Mouse (Mus musculus) neutrophil, adult 5-6 weeks (primary cell): ENCODE data around the gene Chst8. TPM values are rescaled to one million over a fixed set of nuclear protein-coding genes. Genes with fewer than 3 reads are reported as not detected.

Experiments used
- ATAC-seq: fragments of 151-379, 151-347 bp; 2 replicates; pipeline ENCODE4 v1.8.0; 2017; ENCODE audit warnings: mild to moderate bottlenecking, moderate TSS enrichment; ENCODE audit not compliant: insufficient number of reproducible peaks, poor library complexity, low FRiP score, severe bottlenecking; ENCODE audit errors: extremely low read depth
- total RNA-seq: library from RNA; stranded (forward); fragments of 200-1000 nt; gene quantifications from 2 replicates; pipeline ENCODE4 v1.2.3, GENCODE M21; 2017

The Chst8 gene
- total RNA-seq, 1 experiment from 2014 or later: not detected

DNA sequence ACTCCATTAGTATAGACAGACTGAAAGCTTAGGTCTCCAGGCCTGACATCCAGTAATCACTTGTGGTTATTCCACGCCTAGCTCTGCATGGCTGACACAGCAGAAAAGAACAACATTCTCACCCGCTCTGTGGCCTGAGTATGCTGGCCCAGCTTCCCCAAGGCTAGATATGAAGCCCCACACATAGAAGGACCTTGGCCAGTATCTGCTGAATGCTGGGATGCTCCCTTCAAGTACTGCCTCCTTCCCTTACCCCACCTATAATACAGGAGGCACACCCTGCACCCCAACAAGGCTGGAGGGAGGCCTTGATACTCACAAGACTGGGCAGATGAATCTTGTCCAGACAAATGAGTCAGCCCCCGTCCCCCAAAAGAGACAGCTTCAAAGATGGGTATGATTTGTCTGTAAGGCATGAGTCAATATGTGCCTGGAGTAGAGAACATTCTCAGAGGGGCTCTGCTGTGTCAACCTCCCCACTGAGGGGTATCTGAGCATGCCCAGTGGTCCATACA lies 6.8 kb downstream of the Chst8 start:
- no peak for ATAC-seq

DNA sequence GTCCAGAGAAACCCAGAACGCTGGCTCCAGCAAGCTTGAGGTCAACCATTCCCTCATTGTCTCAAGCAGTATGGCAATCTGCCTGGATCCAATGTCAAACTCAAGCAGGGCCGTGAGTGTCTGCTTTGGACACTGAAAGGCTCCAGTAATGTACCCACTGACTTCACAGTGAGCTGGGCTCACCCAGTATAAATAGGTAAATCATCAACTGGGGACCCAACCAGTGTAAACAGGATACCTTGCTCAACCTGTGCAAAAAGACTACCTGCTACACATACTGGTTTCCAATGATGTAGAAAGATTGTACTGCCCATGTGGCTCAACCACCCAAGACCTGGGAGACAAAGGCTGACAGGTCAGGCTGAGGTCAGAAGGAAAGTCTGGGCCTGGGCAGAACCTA lies 7.5 kb downstream of the Chst8 start:
- no peak for ATAC-seq

DNA sequence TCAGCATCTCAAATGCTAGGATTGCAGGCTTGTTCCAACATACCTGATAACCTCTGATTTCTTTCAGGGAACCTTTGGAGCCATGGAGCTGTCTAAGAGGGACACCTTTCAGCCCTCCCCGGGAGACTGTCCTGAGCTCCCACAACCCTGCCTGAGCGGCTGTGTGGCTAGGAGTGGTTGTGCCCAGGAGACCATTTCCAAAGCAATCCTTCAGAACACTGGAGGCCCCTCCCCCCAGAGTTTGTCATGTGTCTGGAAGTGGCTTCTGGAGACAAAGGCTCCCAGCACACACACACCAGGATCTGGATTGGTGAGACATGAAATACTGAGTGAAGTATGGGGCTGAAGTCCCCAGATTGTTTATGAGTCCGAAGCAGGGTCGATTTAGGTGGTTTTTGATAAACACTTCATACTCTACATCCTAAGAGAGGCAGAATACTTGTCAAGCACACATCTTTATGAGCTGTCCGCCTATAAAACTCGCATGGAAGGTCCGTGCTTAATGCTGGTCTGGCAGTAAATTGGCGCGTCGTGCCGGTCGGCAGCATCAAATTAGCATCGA lies 12.5 kb downstream of the Chst8 start:
- no peak for ATAC-seq

DNA sequence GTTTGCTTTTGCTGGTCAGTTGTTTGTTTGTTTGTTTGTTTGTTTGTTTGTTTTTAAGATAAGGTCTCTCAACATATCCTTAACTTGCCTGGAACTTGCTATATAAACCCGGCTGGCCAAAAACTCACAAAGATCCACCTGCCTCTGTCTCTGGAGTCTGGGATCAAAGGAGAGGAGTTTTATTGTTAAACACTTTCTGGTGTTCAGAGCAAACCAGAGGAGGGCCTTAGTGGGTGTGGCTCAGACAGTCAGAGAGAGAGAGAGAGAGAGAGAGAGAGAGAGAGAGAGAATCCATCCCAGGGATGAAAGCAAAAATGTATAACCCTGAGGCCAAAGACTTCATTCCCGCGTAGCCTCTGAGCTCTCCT lies 13.1 kb downstream of the Chst8 start:
- no peak for ATAC-seq

DNA sequence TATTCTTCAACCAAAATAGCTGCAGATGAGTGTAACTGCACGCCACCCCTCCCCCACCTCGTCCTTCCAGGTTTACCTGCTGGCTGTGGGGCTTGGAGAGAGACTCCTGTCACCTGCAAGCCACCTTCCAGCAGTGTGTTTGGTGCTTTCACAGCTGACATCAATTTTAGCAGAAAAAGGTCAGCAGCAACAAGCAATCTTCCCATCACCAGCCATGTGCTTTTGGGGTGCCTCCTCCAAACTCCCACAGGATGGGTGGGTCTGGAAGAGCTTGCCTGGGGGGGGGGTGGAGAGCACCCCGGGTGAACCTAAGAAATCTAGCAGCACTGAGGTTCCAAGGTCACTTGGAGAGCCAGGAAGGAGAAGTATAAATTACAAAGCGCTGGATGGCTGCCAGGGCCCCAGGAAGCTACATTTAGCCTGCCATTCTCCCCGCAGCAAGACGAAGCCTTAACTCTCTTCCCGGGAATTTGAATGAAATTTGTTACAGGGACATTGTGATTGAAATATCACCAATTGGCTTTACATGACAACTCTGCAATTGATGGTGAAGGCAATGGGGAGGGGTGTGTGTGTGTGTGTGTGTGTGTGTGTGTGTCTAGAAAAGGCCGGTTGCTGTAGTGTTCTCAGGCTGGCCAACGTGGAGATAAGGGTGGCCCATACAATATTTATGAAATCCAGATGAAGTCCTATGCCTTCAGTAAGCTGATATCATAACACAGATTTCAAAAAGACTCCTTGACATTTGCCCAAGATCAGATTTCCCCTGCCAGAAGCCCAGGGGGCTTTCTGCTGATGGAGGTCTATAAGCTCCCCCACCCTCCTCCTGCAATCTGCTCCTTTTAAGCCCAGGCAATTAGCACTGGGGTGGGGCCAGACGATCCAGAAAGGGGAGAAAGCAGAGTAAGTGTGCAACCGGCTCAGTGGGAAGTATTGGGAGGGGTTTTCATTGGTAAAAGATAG lies 13.8 kb downstream of the Chst8 start:
- ATAC-seq: no peak

DNA sequence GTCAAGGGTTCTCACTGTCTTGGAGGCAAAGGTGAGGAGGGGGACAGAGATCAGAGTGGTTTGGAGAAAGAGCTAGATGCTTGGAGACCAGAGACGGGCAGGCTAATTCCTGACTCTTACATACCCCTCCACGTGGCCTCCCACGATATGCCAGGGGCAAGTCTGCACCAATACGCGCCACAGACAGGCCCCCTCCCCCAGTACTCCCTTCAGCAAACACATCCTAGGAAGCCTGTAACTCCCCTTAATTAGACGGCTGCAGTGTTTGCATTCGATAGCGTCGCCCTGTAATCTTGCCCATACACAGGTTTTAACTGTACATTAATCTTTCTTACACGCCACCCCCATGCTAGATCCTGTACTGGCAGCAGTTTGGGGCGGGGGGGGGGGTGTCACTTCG lies 14.5 kb downstream of the Chst8 start:
- no peak for ATAC-seq

DNA sequence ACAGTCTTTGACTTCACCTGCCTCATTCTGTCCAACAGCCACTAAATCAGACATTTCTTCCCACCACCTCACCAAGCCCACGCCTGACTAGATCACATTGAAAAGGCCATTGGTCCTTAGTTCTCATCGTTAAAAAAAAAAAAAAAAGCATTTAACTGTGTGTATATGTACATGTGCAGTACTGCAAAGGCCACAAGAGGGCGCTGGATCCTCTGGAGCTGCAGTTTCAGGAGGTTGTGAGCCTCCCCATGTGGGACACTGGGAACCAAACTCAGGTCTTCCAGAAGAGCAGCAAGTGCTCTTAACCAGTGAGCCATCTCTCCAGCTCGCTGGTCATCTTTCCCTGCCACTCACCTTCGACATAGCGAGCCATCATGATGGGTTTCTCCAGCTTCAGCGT lies 22.1 kb downstream of the Chst8 start:
- no peak for ATAC-seq

DNA sequence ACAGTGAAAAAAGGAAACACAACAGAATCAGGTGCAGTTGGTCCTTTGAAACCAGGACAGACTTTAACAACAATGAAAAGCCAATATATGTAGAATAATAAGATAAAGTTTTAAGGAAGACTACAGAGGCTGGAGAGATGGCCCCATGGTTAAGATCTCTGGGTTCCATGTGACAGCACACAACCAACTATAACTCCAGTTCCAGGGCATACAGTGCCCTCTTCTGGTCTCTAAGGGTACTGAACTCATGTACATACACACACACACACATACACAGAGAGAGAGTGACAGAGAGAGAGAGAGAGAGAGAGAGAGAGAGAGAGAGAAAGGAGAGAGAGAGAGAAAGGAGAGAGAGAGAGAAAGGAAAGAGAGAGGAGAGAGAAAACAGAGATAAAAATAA lies 25.3 kb downstream of the Chst8 start:
- no peak for ATAC-seq

DNA sequence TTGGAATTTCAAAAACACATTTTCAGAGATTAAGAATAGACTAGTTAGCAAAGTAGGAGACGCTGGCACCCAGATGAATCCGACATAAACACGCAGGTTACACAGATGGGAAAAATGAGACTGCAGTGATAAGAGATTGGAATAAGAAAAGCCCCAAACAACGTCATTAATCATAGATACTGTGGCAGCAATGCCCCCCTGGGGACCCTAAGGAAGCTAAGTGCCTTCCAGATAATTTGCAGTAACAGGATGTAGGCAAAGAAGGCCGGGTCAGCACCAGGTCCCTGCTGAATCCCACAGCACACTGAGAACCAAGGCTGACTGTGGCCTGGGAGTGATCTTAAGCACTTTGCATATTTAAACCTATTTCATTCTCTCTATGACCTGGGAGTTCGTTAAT lies 27.5 kb downstream of the Chst8 start:
- ATAC-seq: no peak

DNA sequence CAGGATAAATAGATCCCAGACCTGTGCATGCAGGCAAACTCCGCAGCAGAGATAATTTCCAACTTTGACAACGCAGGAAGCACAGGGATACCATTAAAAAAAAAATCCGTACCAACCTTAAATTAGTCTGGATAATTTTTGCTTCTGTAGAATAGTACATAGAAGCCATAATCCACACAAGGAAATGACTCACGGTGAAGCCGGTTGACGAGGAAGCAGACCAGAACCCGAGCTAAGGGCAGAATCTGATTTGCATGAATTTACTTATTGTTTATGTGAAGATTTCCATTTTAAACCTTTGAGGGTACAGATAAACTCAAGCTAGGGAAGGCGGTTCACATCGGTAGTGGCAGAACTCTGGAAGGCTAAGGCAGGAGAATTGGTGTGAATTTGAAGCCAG lies 28.0 kb downstream of the Chst8 start:
- ATAC-seq: no peak

DNA sequence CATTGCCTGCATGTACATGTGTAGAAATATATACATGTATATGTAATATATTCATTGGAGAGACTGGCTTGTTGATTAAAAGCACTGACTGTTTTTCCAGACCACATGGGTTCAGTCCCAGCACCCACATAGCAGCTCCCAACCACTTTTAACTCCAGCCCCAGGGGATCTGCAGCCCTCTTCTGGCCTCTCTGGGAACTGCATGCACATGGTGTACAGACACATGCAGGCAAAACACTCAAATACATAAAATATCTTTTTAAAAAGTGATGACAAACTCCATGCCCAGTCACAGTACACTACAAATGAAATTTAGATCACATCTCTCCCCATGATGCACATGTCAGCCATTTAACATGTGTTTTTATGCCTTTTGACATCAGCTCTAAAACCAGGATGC lies 30.5 kb downstream of the Chst8 start:
- ATAC-seq: no peak

DNA sequence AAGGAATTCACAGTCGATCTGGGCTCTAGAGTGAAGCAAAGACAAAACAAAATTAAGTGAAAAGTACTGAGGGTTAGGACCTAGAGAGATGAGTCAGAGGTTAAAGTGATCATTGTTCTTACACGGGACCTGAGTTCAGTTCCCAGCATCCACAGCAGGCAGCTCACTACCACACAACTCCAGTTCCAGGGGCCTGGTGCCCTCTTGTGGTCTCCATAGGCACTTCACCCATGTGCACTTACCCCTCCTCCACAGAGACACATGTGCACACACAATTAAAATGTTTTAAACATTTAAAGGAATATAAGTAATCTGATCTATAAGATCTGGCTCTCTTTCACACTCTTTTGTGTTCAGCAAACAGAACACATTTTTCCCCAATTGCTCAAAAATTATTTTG lies 31.3 kb downstream of the Chst8 start:
- ATAC-seq: no peak

DNA sequence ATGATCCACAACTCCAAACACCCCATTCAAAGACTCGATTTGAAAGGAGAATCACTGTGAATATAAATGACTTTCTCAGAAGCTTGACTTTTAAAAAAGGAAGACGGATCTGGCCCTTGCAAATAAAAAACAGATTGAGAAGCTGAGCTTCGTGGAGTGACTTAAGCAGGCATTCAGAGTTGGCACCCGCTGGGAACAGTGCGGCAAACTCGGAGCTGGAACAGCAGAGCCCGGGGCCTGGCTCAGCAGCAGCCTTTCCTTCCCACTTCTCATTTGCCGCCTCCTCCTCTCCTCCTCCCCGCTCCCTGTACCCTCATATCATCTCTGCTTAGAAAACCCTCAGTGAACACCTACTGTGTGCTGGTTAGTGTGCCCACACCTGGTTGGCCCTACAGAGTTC lies 34.1 kb downstream of the Chst8 start:
- ATAC-seq: no peak

DNA sequence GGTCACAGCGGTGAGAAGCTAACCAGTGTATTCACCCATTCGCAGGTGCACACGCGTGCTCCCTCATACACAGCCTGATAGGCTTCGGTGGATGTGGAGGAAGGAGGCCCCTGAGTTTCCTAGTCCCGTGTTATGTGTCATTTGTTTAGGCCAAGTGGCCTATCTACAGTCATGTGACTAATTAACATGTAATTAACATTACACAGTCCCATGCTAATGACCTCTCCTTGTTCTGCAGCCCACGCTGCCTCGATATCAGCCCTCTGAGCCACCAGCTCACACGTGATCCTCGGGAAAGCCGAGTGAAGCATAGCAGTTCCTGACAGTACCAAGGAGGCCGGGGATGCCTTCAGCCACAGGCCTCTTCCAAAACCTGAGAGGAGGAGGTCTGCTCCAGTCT lies 36.9 kb downstream of the Chst8 start:
- ATAC-seq: no peak

DNA sequence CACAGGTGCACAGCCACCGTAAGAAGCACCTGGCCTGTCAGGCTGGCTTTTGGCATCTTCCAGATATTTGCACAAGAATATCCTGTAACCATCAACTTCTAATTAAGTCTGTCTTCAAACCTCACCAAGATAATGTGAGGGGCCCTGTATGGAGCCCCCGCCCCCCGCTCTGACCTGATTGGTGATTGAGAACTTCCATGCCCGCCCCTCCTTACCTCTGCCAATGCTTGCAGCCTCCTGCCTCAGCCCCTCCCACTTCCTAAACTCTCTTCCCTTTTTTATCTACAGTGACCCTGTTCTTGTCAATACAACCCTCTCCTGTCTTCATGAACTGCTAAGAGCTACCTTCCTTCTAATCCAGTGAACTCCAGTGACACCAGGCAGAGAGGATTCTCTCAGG lies 37.6 kb downstream of the Chst8 start:
- no peak for ATAC-seq

DNA sequence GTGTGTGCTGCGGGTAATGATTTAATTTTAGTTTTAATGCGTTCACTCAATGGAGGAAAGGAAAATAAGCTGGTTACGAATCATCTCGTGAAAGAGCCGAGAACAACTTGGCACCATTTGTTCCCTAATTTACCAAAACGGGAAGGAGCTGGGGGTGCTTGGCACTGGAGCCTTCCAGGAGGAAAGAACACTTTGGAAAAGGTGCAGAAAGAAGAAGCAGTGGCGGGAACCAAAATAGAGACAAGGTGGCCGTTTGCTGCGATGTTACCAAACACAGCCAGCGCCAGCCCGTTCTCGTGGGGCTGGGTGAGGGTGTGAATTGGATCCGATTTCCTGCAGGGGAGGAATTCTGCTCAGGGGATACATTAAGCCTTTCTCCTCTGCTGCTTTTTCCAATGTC lies 38.5 kb downstream of the Chst8 start:
- ATAC-seq: no peak

DNA sequence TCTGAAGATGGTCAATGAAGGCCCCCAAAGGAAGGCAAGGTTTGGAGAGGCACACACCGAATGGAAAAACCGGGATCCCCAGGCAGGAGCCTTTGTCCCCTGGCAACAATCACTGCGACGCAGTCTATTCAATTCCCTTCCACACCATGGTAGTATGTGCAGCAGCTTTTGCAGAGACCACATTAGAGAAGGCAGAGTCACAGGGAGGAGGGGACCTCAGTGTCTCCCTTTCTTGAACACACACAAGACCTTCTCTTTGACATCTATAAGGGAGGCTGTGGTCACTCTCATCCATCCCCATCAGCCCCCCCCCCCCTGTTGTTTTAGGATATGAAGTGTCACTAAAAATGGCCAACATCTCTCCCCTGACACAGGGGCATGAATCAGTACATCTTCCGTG lies 39.2 kb downstream of the Chst8 start:
- ATAC-seq: no peak

DNA sequence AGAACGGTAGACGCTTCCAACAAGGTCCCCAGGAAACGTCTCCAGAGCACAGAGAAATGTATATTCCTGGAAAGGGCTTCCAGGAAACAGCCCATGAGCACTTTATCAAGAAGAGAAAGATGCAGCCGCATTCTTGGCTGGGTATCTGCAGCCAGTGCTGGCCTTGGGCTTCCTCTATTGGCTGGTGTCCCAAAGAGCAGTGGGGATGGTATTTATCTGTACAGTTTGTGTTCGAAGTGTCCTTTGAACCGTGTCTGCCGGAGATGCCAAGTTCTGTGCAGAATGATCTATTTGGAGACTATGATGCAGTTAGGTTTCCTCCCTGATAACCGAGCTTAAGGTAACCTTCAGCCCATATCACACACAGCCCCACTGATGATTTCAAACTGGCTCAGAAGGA lies 43.0 kb downstream of the Chst8 start:
- ATAC-seq: no peak

DNA sequence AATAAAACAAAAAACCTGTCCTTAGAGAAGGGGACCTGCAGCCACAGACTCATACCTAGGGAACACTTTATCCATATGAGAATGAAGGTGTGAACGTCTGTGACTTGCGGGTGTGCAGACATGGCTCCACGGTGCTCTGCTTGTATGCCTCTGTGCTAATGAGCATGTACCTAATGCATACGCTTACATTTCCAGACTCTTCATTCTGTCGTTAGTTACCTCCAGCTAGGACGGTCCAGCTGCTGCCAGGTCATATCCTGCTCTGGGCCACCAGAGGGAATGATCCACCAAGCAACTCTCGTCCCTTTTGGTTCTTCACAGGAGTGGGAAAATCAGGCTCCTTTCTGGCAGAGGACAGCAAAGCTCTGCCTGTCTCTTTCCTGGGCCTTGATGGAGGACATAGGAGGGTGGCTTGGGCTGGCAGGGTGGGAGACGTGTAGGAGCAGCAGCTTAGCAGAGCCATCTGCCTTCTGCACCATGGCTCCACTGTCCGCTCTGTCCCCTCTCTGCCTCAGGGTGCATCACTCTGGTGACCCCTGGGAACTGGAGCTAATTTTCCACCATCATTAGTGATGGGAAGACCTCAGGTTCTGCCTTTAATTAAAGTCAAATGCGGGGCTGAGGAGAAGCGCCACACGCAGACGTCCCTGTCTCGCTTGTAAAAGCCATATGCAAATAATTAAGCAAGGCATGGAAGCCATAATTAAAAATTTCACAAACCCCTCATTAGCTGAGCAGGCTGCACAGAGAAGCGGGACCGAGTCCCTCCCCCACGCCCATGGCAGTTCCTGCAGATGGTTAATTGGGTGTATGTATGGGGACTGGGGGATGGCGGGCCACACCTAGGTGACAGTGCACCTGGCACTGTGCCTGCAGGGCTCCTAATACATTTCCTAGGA lies 48.0 kb downstream of the Chst8 start:
- ATAC-seq: no peak
